Mouse (Mus musculus) heart, embryonic 12.5 days (tissue): Measurements from ENCODE around the gene Tlx3. TPM values are rescaled to one million over a fixed set of nuclear protein-coding genes. Genes with fewer than 3 reads are reported as not detected.

Experiments
- ATAC-seq: fragments of 200-750 bp; cut with Nextera tagmentation; 2 replicates; pipeline ENCODE4 v1.8.0; 2017; ENCODE audit warnings: moderate TSS enrichment, moderate library complexity; ENCODE audit not compliant: insufficient number of reproducible peaks, low FRiP score
- H3K27ac ChIP-seq: fragments of 300-500 bp; sonication (generic); 2 replicates; pipeline ENCODE4 v1.5.1; 2016; ENCODE audit warnings: mild to moderate bottlenecking, moderate library complexity; ENCODE audit not compliant: poor library complexity, severe bottlenecking
- H3K27me3 ChIP-seq: fragments of 300-500 bp; sonication (generic); replicated peaks from 2 replicates; pipeline ENCODE4 v1.6.1; 2016; ENCODE audit warnings: mild to moderate bottlenecking, moderate library complexity
- H3K36me3 ChIP-seq: fragments of 300-500 bp; sonication (generic); 2 replicates; pipeline ENCODE4 v1.6.1; 2016; ENCODE audit warnings: mild to moderate bottlenecking, moderate library complexity
- H3K4me1 ChIP-seq: fragments of 300-500 bp; sonication (generic); replicated peaks from 2 replicates; pipeline ENCODE4 v1.6.1; 2016; ENCODE audit warnings: mild to moderate bottlenecking
- H3K4me2 ChIP-seq: fragments of 300-500 bp; sonication (generic); 2 replicates; pipeline ENCODE4 v1.6.1; 2016; ENCODE audit warnings: mild to moderate bottlenecking, moderate library complexity
- H3K4me3 ChIP-seq: fragments of 300-500 bp; sonication (generic); 2 replicates; pipeline ENCODE4 v1.5.1; 2016; ENCODE audit warnings: mild to moderate bottlenecking
- H3K9ac ChIP-seq: fragments of 300-500 bp; sonication (generic); 2 replicates; pipeline ENCODE4 v1.6.1; 2016; ENCODE audit warnings: mild to moderate bottlenecking, moderate library complexity
- H3K9me3 ChIP-seq: fragments of 300-500 bp; sonication (generic); replicated peaks from 2 replicates; pipeline ENCODE4 v1.6.1; 2016; ENCODE audit warnings: mild to moderate bottlenecking, moderate library complexity
- WGBS: fragments of 180-500 bp; shearing (Covaris S2); methylation state at CpG from one replicate; pipeline ENCODE4 v1.1.7; 2016; 5-methylcytosine and 5-hydroxymethylcytosine counted together
- polyA plus RNA-seq: library from polyadenylated mRNA; unstranded; fragments of >200 nt; fragmentation: Nextera tagmentation; extraction: Ambion mirVana; gene quantifications from 2 replicates; pipeline ENCODE4 v1.2.1, GENCODE M21; 2016

The Tlx3 gene
- polyA plus RNA-seq, 1 experiment from 2014 or later = not detected

- Histone ChIP-seq H3K9me3 (no peaks in the 10 kb centered on the region), H3K27ac (no peak overlapping the region), H3K4me2 (no peak overlapping the region), H3K9ac (no peak overlapping the region), H3K36me3 (no peaks in the 10 kb centered on the region), H3K4me3 (no peak overlapping the region), H3K27me3 (peaks cover 89% of the 10 kb centered on the region), H3K4me1 (peaks cover 27% of the 10 kb centered on the region)
- ATAC-seq = no peak
- WGBS = 23% methylated on average over 3 of the region's 3 CpGs
These were observed 1.6 kb upstream of the Tlx3 start for GRCm38 (mm10) chr11:33204966-33205365.

DNA sequence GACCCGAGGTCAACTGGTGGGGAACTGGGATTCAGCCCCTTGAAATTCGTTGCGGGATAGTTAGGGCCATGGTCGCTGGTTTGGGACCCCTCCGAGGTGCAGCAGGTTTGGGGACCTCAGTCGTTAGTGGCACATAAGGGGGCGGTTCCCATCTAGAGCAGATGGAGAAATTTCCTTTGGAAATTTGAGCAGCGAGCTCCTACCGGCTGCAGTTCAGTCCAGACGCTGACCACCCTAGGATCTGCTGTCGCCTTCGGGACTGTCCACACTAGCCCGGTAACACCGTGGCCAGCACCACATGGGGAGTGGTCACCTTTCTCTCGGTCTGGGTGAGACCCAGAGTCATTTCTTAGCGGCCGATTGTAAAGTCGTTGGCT lies 928 bp upstream of the Tlx3 start:
- no peak overlapping the region for H3K9ac ChIP-seq
- H3K36me3 ChIP-seq = no peaks in the 10 kb centered on the region
- H3K27me3 ChIP-seq = peaks cover 88% of the 10 kb centered on the region
- H3K4me3 ChIP-seq = 0 out of 2 replicates have a peak overlapping the region, but pooled peaks have one; percentile 27
- 2% methylated on average over 18 of the region's 18 CpGs for WGBS
- peak overlapping the region; percentile 62; the same call in 1 of the 2 replicates for H3K4me2 ChIP-seq
- H3K9me3 ChIP-seq = no peaks in the 10 kb centered on the region
- ATAC-seq = no peak
- H3K27ac ChIP-seq = no peak overlapping the region
- peaks cover 27% of the 10 kb centered on the region for H3K4me1 ChIP-seq

DNA sequence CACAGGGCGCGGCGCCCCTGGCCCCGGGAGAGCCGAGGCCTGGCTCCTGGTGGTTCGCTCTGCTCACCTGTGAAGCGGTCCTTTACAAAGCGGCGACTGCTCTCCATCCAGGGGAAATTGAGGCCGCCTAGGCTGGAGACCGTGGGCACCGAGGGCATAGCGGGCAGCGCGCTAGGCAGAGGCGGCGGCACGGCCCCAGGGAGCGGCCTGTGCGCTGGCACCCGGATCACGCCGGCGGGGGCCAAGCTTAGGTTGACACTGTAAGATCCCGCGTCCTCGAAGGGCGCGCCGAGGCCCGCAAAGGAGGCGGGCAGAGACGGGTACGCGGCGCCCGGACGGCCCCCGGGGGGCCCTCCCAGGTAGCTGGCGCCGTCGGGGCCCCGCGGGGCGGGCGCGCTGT lies 417 bp downstream of the Tlx3 start:
- no peaks in the 10 kb centered on the region for H3K36me3 ChIP-seq
- no peak overlapping the region for H3K9ac ChIP-seq
- no peak overlapping the region for H3K27ac ChIP-seq
- ATAC-seq = no peak
- peaks cover 3% of the 10 kb centered on the region; the same call in 1 of the 2 replicates for H3K9me3 ChIP-seq
- H3K4me2 ChIP-seq = peak overlapping the region; percentile 62
- WGBS = 1% methylated on average over 42 of the region's 47 CpGs
- peaks cover 27% of the 10 kb centered on the region for H3K4me1 ChIP-seq
- H3K27me3 ChIP-seq = peaks cover 92% of the 10 kb centered on the region
- H3K4me3 ChIP-seq = peak overlapping the region; percentile 27

- peak overlapping the region; percentile 27 for H3K4me3 ChIP-seq
- no peak overlapping the region for H3K9ac ChIP-seq
- H3K9me3 ChIP-seq = peaks cover 9% of the 10 kb centered on the region
- ATAC-seq = no peak
- 2% methylated on average over 37 of the region's 37 CpGs for WGBS
- H3K27me3 ChIP-seq = peaks cover 92% of the 10 kb centered on the region
- H3K36me3 ChIP-seq = no peaks in the 10 kb centered on the region
- H3K4me1 ChIP-seq = peaks cover 27% of the 10 kb centered on the region
- H3K4me2 ChIP-seq = no peak overlapping the region
- no peak overlapping the region for H3K27ac ChIP-seq
These were observed 1.1 kb downstream of the Tlx3 start for GRCm38 (mm10) chr11:33202296-33202695.

GRCm38 (mm10) chr11:33201626-33202010 lies 1.8 kb downstream of the Tlx3 start:
- Histone ChIP-seq H3K27ac (no peak overlapping the region), H3K4me3 (peak overlapping the region; percentile 36), H3K9ac (no peak overlapping the region), H3K9me3 (peaks cover 9% of the 10 kb centered on the region), H3K4me2 (peak overlapping the region; percentile 63), H3K27me3 (peaks cover 94% of the 10 kb centered on the region), H3K4me1 (peaks cover 27% of the 10 kb centered on the region), H3K36me3 (no peaks in the 10 kb centered on the region)
- no peak for ATAC-seq
- 4% methylated on average over 19 of the region's 19 CpGs for WGBS

- H3K36me3 ChIP-seq = no peaks in the 10 kb centered on the region
- H3K4me3 ChIP-seq = peak overlapping the region; percentile 36
- H3K27ac ChIP-seq = no peak overlapping the region
- peaks cover 9% of the 10 kb centered on the region for H3K9me3 ChIP-seq
- peak overlapping the region; percentile 63 for H3K4me2 ChIP-seq
- peaks cover 30% of the 10 kb centered on the region for H3K4me1 ChIP-seq
- no peak overlapping the region for H3K9ac ChIP-seq
- under 1% methylated on average over 70 of the region's 76 CpGs for WGBS
- peaks cover 94% of the 10 kb centered on the region for H3K27me3 ChIP-seq
- ATAC-seq = peak; percentile 37
These were observed 2.4 kb downstream of the Tlx3 start for GRCm38 (mm10) chr11:33200764-33201625.

DNA sequence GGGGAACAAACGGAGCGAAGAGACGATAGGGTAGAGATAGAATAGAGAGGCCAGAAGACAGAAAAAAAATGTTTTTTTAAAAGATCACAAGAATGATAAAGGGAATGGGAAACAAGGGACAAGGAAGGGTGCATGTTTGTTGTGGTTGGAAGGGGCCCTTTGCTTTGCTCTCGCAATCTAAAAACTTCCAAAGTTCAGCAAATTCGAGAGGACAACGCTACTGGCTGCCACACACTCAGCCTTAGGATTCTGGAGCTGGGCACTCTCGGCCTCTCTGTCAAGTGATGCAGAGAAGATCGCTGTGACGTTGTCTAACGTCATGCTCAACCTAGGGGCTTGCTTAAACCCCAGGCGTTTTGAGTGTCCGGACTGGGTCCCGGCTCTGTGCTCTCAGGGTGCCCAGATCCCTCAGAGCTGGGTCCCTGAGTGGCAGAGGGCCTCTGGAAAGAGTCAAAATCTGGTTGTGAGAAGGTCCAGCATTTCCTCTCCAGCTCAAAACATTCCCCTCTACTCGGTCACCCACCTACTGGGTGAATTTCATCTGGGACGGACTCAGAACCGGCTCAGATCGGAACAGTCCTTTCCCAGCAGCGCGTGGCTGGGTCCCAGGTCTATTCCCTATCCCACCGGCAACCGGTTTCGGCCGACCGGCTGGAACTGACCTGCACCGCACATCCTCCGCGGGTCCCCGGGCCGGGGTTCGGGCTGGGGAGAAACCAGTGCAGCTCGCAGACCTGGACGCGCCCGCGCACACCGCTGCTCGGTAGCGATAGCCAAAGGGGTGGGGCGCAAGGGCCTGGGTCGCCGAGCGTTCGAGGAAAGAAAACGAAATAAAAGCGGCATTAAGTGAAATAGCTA lies 3.3 kb downstream of the Tlx3 start:
- Histone ChIP-seq H3K9ac (no peak overlapping the region), H3K4me1 (peaks cover 33% of the 10 kb centered on the region), H3K4me2 (peak overlapping the region; percentile 63), H3K27me3 (peaks cover 94% of the 10 kb centered on the region), H3K36me3 (no peaks in the 10 kb centered on the region), H3K27ac (no peak overlapping the region), H3K9me3 (peaks cover 9% of the 10 kb centered on the region), H3K4me3 (peak overlapping the region; percentile 36)
- WGBS = 1% methylated on average over 45 of the region's 45 CpGs
- no peak for ATAC-seq

- H3K36me3 ChIP-seq = no peaks in the 10 kb centered on the region
- H3K9ac ChIP-seq = no peak overlapping the region
- H3K27me3 ChIP-seq = peaks cover 93% of the 10 kb centered on the region
- H3K9me3 ChIP-seq = peaks cover 9% of the 10 kb centered on the region
- peaks cover 33% of the 10 kb centered on the region for H3K4me1 ChIP-seq
- ATAC-seq = no peak
- 3% methylated on average over 15 of the region's 15 CpGs for WGBS
- no peak overlapping the region for H3K27ac ChIP-seq
- H3K4me3 ChIP-seq = no peak overlapping the region
- H3K4me2 ChIP-seq = no peak overlapping the region
These were observed 4.3 kb downstream of the Tlx3 start for GRCm38 (mm10) chr11:33199117-33199514.

- Histone ChIP-seq H3K9ac (no peak overlapping the region), H3K4me3 (no peak overlapping the region), H3K9me3 (peaks cover 9% of the 10 kb centered on the region), H3K4me1 (peaks cover 33% of the 10 kb centered on the region), H3K4me2 (no peak overlapping the region), H3K27ac (no peak overlapping the region), H3K36me3 (no peaks in the 10 kb centered on the region), H3K27me3 (peaks cover 93% of the 10 kb centered on the region)
- ATAC-seq = no peak
- 25% methylated on average over 22 of the region's 22 CpGs for WGBS
These were observed 4.9 kb downstream of the Tlx3 start for GRCm38 (mm10) chr11:33198351-33199116.

GRCm38 (mm10) chr11:33197673-33198072 lies 5.7 kb downstream of the Tlx3 start:
- no peak for ATAC-seq
- Histone ChIP-seq H3K27ac (no peak overlapping the region), H3K27me3 (peaks cover 93% of the 10 kb centered on the region), H3K4me2 (no peak overlapping the region), H3K4me3 (no peak overlapping the region), H3K9ac (no peak overlapping the region), H3K4me1 (peaks cover 26% of the 10 kb centered on the region), H3K9me3 (peaks cover 9% of the 10 kb centered on the region), H3K36me3 (no peaks in the 10 kb centered on the region)
- WGBS = 21% methylated on average over 15 of the region's 15 CpGs
